Mouse (Mus musculus): ENCODE measurements around the gene Txndc5. TPM values are rescaled to one million over a fixed set of nuclear protein-coding genes. Genes with fewer than 3 reads are reported as not detected.

Gene Txndc5
- polyA plus RNA-seq, 1 experiment from 2014 or later, result 87.7 TPM

DNA sequence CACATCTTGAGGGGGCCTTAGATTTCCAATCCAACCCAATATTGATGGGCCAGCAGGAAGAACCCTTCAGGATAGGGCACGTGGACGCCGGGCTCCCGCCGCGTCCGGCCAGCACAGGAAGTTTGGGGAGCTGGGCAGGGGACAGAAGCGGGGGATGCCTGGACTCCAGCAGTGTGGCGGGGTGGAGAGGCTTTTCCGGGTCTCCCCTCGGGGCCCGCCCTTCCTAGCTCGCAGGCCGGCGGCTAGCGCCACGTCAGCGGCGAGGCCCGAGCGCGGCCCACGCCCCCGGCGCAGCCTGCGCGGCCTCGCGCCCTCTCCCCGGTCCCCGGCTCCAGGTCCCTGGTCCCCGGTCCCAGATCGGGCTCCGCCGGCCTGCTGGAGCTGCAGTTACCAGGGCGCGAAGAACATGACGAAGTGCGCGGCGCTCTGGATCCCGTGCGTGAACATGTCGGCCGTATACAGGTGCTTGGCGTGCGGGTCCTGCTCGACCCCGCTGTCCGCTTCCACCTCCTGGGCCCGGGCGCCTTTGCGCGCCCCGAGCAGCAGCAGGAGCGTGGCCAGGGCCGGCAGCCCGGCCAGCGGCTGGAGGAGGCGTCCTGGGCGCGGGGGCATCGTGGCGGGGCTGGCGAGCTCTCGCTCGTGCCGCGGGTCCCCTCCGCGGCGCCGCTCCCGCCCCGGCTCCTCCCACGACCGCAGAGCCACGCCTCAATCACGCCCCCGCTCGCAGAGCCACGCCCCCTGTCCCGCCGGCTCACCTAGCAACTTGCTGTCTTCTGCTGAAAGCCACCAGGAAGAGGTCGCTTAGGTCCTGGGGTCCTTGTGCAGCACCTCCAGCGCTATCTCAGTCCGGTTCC, 600 bp downstream of the Txndc5 start:
- peak; percentile 92 for ATAC-seq
- WGBS, result under 1% methylated on average over 60 of the region's 87 CpGs

GRCm38 (mm10) chr13:38527041-38527796, 1.4 kb downstream of the Txndc5 start:
- peak; percentile 18 for ATAC-seq
- peak overlapping the region; percentile 83 for H3K9ac ChIP-seq (ENCODE audit: low read depth, low read length)
- peak overlapping the region; percentile 75 for H3K4me3 ChIP-seq (ENCODE audit: low read length)
- H3K27me3 ChIP-seq (replicated peaks; ENCODE audit: control insufficient read depth, insufficient read depth, low read length), result no peaks in the 10 kb centered on the region
- 10% methylated on average over 15 of the region's 15 CpGs for WGBS
- peak overlapping the region; percentile 86 for H3K27ac ChIP-seq (ENCODE audit: low read depth, low read length)
- peaks cover 14% of the 10 kb centered on the region for H3K4me1 ChIP-seq (ENCODE audit: control insufficient read depth, insufficient read depth, low read depth, low read length)
- peaks cover 4% of the 10 kb centered on the region; the same call in 1 of the 2 replicates for H3K36me3 ChIP-seq (ENCODE audit: control insufficient read depth, insufficient read depth, low read length)
- H3K9me3 ChIP-seq (ENCODE audit: control insufficient read depth, low read length), result no peaks in the 10 kb centered on the region
- H3K4me2 ChIP-seq (ENCODE audit: low read length), result peak overlapping the region; percentile 91

More for the DNA sequence above, 600 bp downstream of the Txndc5 start:
- H3K9me3 ChIP-seq (ENCODE audit: control insufficient read depth, low read length), result no peaks in the 10 kb centered on the region
- H3K4me3 ChIP-seq (ENCODE audit: low read length), result peak overlapping the region; percentile 75
- no peaks in the 10 kb centered on the region; the same call in 1 of the 2 replicates for H3K36me3 ChIP-seq (ENCODE audit: control insufficient read depth, insufficient read depth, low read length)
- peak overlapping the region; percentile 83 for H3K9ac ChIP-seq (ENCODE audit: low read depth, low read length)
- peak overlapping the region; percentile 86 for H3K27ac ChIP-seq (ENCODE audit: low read depth, low read length)
- peaks cover 14% of the 10 kb centered on the region for H3K4me1 ChIP-seq (ENCODE audit: control insufficient read depth, insufficient read depth, low read depth, low read length)
- peak overlapping the region; percentile 91 for H3K4me2 ChIP-seq (ENCODE audit: low read length)
- no peaks in the 10 kb centered on the region for H3K27me3 ChIP-seq (replicated peaks; ENCODE audit: control insufficient read depth, insufficient read depth, low read length)

DNA sequence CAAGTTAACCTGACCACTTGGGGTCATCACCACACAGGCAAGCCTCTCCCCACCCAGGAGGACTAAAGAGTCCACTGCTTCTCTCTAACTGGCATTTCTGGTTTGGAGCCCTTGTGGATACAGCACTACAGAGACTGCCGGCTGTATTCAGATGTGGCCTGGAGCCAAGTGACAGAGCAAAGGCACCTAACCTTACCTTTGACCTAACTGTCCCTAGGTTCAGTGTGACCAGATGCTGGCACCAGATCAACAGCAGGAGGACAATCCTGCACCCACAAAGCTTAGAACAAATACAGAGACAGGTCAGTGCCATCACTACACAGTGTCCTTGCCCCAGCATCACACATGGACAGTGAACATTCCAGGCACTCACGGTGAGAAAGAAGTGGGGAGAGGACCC, 2.5 kb downstream of the Txndc5 start:
- no peak overlapping the region for H3K9ac ChIP-seq (ENCODE audit: low read depth, low read length)
- no peak for ATAC-seq
- peak overlapping the region; percentile 91 for H3K4me2 ChIP-seq (ENCODE audit: low read length)
- WGBS, result 75% methylated on average over 2 of the region's 2 CpGs
- H3K36me3 ChIP-seq (ENCODE audit: control insufficient read depth, insufficient read depth, low read length), result peaks cover 6% of the 10 kb centered on the region; the same call in 1 of the 2 replicates
- no peaks in the 10 kb centered on the region for H3K9me3 ChIP-seq (ENCODE audit: control insufficient read depth, low read length)
- no peak overlapping the region for H3K4me3 ChIP-seq (ENCODE audit: low read length)
- no peak overlapping the region for H3K27ac ChIP-seq (ENCODE audit: low read depth, low read length)
- peaks cover 14% of the 10 kb centered on the region for H3K4me1 ChIP-seq (ENCODE audit: control insufficient read depth, insufficient read depth, low read depth, low read length)
- no peaks in the 10 kb centered on the region for H3K27me3 ChIP-seq (replicated peaks; ENCODE audit: control insufficient read depth, insufficient read depth, low read length)

- H3K9ac ChIP-seq (ENCODE audit: low read depth, low read length), result no peak overlapping the region
- H3K4me3 ChIP-seq (ENCODE audit: low read length), result no peak overlapping the region
- no peaks in the 10 kb centered on the region for H3K9me3 ChIP-seq (ENCODE audit: control insufficient read depth, low read length)
- no peak for ATAC-seq
- no peak overlapping the region for H3K4me2 ChIP-seq (ENCODE audit: low read length)
- H3K27ac ChIP-seq (ENCODE audit: low read depth, low read length), result no peak overlapping the region
- no peaks in the 10 kb centered on the region for H3K27me3 ChIP-seq (replicated peaks; ENCODE audit: control insufficient read depth, insufficient read depth, low read length)
- H3K36me3 ChIP-seq (ENCODE audit: control insufficient read depth, insufficient read depth, low read length), result peaks cover 8% of the 10 kb centered on the region
- 84% methylated on average over 3 of the region's 3 CpGs for WGBS
- peaks cover 14% of the 10 kb centered on the region for H3K4me1 ChIP-seq (ENCODE audit: control insufficient read depth, insufficient read depth, low read depth, low read length)
These were observed 3.4 kb downstream of the Txndc5 start for GRCm38 (mm10) chr13:38525261-38525660.

DNA sequence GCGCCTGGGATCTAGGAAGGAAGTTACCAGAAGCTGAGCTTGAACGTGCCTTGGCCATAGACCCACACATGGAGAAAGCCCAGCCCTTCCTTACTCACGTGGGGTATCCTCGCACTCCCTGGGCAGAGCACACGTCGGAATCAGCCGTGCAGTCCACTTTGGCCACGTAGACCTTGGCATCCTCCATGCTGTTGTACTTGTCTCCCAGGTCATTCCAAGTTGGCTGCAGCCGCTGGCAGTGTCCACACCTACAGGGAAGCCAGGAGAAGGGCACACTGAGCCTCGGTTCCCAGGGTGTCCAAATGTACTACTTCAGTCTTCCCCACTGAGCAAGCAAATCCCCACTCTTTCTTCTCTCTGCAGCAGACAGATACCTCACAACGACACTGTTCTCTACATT, 5.4 kb downstream of the Txndc5 start:
- Histone ChIP-seq H3K4me2 (ENCODE audit: low read length) (no peak overlapping the region), H3K27me3 (replicated peaks; ENCODE audit: control insufficient read depth, insufficient read depth, low read length) (no peaks in the 10 kb centered on the region), H3K27ac (ENCODE audit: low read depth, low read length) (no peak overlapping the region), H3K9me3 (ENCODE audit: control insufficient read depth, low read length) (no peaks in the 10 kb centered on the region), H3K9ac (ENCODE audit: low read depth, low read length) (no peak overlapping the region), H3K4me3 (ENCODE audit: low read length) (no peak overlapping the region), H3K36me3 (ENCODE audit: control insufficient read depth, insufficient read depth, low read length) (peaks cover 11% of the 10 kb centered on the region), H3K4me1 (ENCODE audit: control insufficient read depth, insufficient read depth, low read depth, low read length) (peaks cover 14% of the 10 kb centered on the region)
- 93% methylated on average over 11 of the region's 11 CpGs for WGBS
- ATAC-seq, result no peak

GRCm38 (mm10) chr13:38522056-38522654, 6.5 kb downstream of the Txndc5 start:
- H3K9me3 ChIP-seq (ENCODE audit: control insufficient read depth, low read length), result no peaks in the 10 kb centered on the region
- no peak overlapping the region for H3K4me3 ChIP-seq (ENCODE audit: low read length)
- H3K27ac ChIP-seq (ENCODE audit: low read depth, low read length), result no peak overlapping the region
- no peak overlapping the region for H3K9ac ChIP-seq (ENCODE audit: low read depth, low read length)
- peaks cover 16% of the 10 kb centered on the region for H3K36me3 ChIP-seq (ENCODE audit: control insufficient read depth, insufficient read depth, low read length)
- H3K27me3 ChIP-seq (replicated peaks; ENCODE audit: control insufficient read depth, insufficient read depth, low read length), result no peaks in the 10 kb centered on the region
- no peak for ATAC-seq
- H3K4me2 ChIP-seq (ENCODE audit: low read length), result no peak overlapping the region
- H3K4me1 ChIP-seq (ENCODE audit: control insufficient read depth, insufficient read depth, low read depth, low read length), result peaks cover 11% of the 10 kb centered on the region
- 84% methylated on average over 4 of the region's 4 CpGs for WGBS

- Histone ChIP-seq H3K36me3 (ENCODE audit: control insufficient read depth, insufficient read depth, low read length) (peaks cover 19% of the 10 kb centered on the region), H3K27ac (ENCODE audit: low read depth, low read length) (no peak overlapping the region), H3K4me1 (ENCODE audit: control insufficient read depth, insufficient read depth, low read depth, low read length) (no peaks in the 10 kb centered on the region; the same call in 1 of the 2 replicates), H3K27me3 (replicated peaks; ENCODE audit: control insufficient read depth, insufficient read depth, low read length) (no peaks in the 10 kb centered on the region), H3K4me2 (ENCODE audit: low read length) (no peak overlapping the region), H3K9ac (ENCODE audit: low read depth, low read length) (no peak overlapping the region), H3K9me3 (ENCODE audit: control insufficient read depth, low read length) (no peaks in the 10 kb centered on the region), H3K4me3 (ENCODE audit: low read length) (no peak overlapping the region)
- 96% methylated on average over 11 of the region's 11 CpGs for WGBS
- no peak for ATAC-seq
These were observed 8.3 kb downstream of the Txndc5 start for GRCm38 (mm10) chr13:38520299-38520698.

DNA sequence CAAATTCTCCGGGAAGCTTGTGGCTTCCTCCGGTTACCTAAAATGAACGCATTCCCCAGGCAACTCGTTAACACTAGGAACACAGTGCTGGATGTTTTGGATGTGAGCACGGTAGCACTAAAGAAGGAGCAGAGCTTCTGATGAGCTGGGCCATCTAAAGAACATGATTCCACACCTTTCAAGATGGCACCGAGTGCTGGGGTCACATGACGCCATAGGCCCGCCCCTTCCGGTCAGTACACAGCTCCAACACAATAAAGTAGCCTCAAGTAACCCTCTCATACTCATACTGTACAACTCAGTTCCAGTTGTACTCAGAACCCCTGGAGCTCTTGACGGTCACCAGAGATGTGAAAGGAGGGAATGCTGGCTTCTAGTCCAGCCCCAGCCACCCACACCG, 12.0 kb downstream of the Txndc5 start:
- no peak for ATAC-seq
- Histone ChIP-seq H3K36me3 (ENCODE audit: control insufficient read depth, insufficient read depth, low read length) (peaks cover 16% of the 10 kb centered on the region), H3K4me3 (ENCODE audit: low read length) (no peak overlapping the region), H3K4me2 (ENCODE audit: low read length) (no peak overlapping the region), H3K27me3 (replicated peaks; ENCODE audit: control insufficient read depth, insufficient read depth, low read length) (no peaks in the 10 kb centered on the region), H3K9me3 (ENCODE audit: control insufficient read depth, low read length) (no peaks in the 10 kb centered on the region), H3K4me1 (ENCODE audit: control insufficient read depth, insufficient read depth, low read depth, low read length) (no peaks in the 10 kb centered on the region), H3K27ac (ENCODE audit: low read depth, low read length) (no peak overlapping the region), H3K9ac (ENCODE audit: low read depth, low read length) (no peak overlapping the region)
- 93% methylated on average over 11 of the region's 11 CpGs for WGBS

DNA sequence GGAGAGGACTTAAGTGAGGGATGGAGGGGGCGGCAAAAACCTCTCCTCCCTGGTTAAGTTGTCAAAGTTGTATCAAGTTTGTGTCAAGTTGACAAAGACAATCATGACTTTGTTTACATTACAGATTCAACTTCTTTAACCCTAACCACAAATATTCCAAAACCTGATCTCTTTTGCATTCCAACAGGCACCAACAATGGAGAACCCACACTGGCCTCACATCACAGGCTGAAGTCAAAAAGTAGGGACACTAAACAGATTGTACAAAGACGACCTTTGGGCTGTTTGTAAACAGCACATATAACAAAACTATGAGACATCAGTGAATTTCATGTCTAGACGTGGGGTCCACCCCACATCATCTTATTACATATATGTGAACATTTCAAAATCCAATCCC, 12.8 kb downstream of the Txndc5 start:
- Histone ChIP-seq H3K4me3 (ENCODE audit: low read length) (no peak overlapping the region), H3K27me3 (replicated peaks; ENCODE audit: control insufficient read depth, insufficient read depth, low read length) (no peaks in the 10 kb centered on the region), H3K9ac (ENCODE audit: low read depth, low read length) (no peak overlapping the region), H3K27ac (ENCODE audit: low read depth, low read length) (no peak overlapping the region), H3K4me2 (ENCODE audit: low read length) (no peak overlapping the region), H3K4me1 (ENCODE audit: control insufficient read depth, insufficient read depth, low read depth, low read length) (no peaks in the 10 kb centered on the region), H3K36me3 (ENCODE audit: control insufficient read depth, insufficient read depth, low read length) (peaks cover 16% of the 10 kb centered on the region), H3K9me3 (ENCODE audit: control insufficient read depth, low read length) (no peaks in the 10 kb centered on the region)
- 74% methylated on average over 3 of the region's 3 CpGs for WGBS
- ATAC-seq, result no peak

Measured in hindbrain, embryonic 16.5 days (tissue).